Mouse (Mus musculus): ENCODE data around the gene Cdk5rap3. TPM values are rescaled to one million over a fixed set of nuclear protein-coding genes. Genes with fewer than 3 reads are reported as not detected.
A peak's percentile ranks its signal among the peaks of the same experiment; 100 is the strongest.

Gene Cdk5rap3
- polyA plus RNA-seq, 1 experiment from 2014 or later = 103 TPM

DNA sequence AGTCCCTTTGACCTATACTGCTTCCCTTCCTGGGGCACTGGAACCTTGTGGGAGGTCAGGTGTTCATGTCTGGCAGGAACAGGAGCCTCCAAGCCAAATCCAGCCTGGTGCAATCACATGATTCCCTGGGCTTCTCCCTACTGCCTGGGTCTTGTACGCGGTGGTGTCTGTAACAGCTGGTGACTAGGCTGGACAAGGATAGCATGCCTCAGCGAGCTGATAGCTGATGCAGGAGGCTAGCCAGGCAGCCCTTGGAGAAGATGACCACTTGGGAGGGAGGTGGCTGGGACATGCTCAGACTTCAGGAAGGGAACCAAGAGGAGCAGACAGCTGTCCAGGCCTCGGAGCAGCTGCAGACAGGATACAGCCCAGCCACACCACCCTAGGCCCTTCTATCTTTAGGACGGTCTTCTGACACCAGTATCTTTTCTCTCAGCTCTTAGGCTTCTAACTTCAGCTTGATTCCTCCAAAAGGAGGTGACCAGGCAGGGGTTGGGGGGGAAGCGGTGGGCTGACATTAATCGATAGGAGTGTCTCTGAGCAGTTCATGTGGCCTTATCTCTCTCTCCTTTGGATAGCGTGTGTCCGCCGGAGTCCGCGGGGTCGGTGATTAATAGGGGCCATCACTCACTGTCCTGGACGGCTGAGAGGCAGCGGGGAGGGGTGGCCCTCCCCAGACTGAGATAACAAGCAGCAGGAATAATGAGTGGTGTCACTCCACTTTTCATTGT, 9.7 kb downstream of the Cdk5rap3 start:
- H3K27ac ChIP-seq = peak overlapping the region; percentile 81
- no peak overlapping the region for H3K4me3 ChIP-seq
- no peak for ATAC-seq (ENCODE audit: low FRiP score, low read depth)
- WGBS = 20% methylated on average over 15 of the region's 15 CpGs
- peaks cover 77% of the 10 kb centered on the region for H3K4me1 ChIP-seq
- H3K4me2 ChIP-seq (replicated peaks) = peak overlapping the region; percentile 22
- peaks cover 19% of the 10 kb centered on the region for H3K36me3 ChIP-seq
- H3K9ac ChIP-seq = peak overlapping the region; percentile 30; the same call in 1 of the 2 replicates
- H3K9me3 ChIP-seq = no peaks in the 10 kb centered on the region
- no peaks in the 10 kb centered on the region for H3K27me3 ChIP-seq (replicated peaks)

DNA sequence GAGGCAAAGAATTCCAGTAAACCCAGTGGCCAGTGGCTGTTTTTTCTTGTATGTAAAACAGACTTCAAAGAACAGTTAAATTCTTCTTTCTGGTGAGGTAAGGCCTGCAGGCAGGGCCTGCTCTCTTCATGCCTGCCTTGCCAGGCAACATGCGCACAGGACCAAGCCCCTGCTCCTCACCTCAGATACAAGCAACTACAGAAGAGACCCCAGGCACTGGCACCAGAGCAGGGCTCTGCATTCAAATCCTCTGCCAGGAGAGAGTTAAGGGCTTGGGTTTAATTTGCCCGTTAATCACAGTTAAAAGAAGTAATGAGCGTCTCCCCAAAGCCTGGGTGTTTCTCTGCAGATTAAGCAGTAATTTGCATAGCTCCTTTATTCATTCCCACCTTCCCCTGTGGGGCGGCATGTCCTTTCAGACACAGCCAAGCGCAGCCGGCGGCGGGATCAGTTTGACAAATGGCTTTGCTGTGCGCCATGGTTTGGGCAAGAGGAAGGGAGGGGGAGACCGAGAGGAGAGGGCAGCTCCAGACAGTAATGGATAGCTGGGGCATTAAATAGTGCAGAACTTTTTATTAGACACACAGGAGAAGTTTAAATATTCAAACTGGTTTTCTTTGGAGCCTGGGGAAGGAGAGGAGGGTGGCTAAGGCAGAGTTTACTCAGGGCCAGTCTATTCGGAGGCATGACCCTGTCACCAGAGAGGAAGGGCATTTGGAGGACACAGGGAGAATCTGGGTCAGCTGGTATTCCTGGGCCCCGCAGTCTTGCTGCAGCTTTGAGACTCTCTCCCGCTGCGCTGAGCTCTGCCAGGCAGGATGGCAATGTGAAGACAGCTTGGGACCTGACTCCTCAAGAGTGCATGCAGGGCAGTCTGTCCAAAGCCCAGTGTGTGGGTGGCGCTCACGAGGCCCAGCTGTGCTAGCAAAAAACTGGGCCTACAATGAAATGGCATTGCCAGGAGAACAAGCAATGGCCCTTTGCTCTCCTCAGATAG, 13.4 kb downstream of the Cdk5rap3 start:
- no peak overlapping the region for H3K9ac ChIP-seq
- H3K9me3 ChIP-seq = no peaks in the 10 kb centered on the region
- ATAC-seq (ENCODE audit: low FRiP score, low read depth) = peak; percentile 69
- H3K27me3 ChIP-seq (replicated peaks) = no peaks in the 10 kb centered on the region
- no peaks in the 10 kb centered on the region for H3K36me3 ChIP-seq
- 4% methylated on average over 16 of the region's 16 CpGs for WGBS
- peak overlapping the region; percentile 91 for H3K27ac ChIP-seq
- no peak overlapping the region for H3K4me3 ChIP-seq
- H3K4me1 ChIP-seq = peaks cover 92% of the 10 kb centered on the region
- H3K4me2 ChIP-seq (replicated peaks) = peak overlapping the region; percentile 38

DNA sequence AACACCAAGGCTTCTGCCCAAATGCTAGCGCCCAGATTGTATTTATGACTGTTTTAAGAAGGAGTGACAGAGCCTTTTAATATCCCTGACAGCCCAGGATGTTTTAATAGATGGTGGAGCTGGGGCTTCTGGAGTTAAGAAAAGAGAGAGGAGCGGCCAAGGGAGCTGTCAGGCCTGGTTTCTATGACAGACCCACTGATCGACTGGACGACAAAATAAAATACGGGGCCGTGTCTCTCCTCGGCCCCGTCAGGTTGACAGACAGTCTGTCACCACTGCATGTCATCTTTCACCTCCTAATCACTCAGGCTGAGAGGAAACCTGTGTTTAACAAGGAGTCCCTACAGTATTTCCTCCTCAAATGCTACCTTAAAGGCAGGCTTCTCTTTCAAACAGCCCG, 15.0 kb downstream of the Cdk5rap3 start:
- WGBS = 34% methylated on average over 9 of the region's 9 CpGs
- Histone ChIP-seq H3K4me3 (no peak overlapping the region), H3K9ac (0 out of 2 replicates have a peak overlapping the region, but pooled peaks have one; percentile 5)

DNA sequence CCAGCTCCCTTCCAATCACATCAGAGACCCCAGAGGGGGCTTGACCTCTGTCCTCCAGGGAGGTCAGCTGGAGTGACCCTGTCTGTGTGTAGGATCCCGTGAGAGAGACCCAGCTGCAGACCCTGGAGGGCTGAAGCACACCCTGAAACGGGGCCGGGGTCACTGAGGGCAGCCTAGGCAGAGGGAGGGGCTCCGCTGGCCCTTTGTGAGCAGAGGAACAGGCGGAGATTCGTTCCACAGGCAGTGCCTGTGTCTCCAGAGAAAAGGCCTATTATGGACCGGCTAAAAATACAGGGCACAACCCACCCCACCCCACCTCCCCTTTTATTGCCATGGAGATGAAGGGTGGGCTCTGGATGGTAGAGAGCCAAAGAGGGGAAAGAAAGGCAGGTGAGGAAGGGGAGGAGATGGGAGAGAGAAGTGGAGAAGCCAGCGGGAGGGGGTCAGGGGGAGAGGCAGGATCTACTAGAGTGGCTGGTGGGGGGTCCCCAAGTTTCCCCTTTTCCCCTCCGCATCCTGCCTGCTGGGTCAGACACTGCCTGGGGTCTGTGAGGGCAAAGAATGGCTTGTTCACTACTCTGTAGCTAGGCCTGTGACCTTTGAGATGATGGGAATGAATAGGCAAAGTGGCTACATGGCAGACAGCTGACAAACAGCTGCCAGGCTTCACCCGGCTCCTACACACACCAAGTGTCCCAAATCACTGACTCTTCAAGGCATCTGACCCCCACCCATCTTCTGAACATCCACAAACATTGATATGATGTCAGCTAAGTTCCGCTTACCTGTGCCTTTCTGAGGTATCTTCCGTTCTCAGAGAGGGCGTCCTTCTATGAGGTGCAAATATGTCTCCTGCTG, 16.6 kb downstream of the Cdk5rap3 start:
- Histone ChIP-seq H3K36me3 (no peaks in the 10 kb centered on the region), H3K4me1 (peaks cover 75% of the 10 kb centered on the region), H3K27me3 (replicated peaks) (no peaks in the 10 kb centered on the region), H3K27ac (peak overlapping the region; percentile 71), H3K4me2 (replicated peaks) (peak overlapping the region; percentile 36), H3K4me3 (no peak overlapping the region), H3K9ac (no peak overlapping the region), H3K9me3 (no peaks in the 10 kb centered on the region)
- WGBS = 19% methylated on average over 13 of the region's 13 CpGs
- ATAC-seq (ENCODE audit: low FRiP score, low read depth) = peak; percentile 75

More for the DNA sequence above, 15.0 kb downstream of the Cdk5rap3 start:
- Histone ChIP-seq H3K9me3 (no peaks in the 10 kb centered on the region), H3K27ac (peak overlapping the region; percentile 33; the same call in 1 of the 2 replicates), H3K4me1 (peaks cover 89% of the 10 kb centered on the region), H3K36me3 (no peaks in the 10 kb centered on the region), H3K4me2 (replicated peaks) (0 out of 2 replicates have a peak overlapping the region, but pooled peaks have one; percentile 6), H3K27me3 (replicated peaks) (no peaks in the 10 kb centered on the region)
- ATAC-seq (ENCODE audit: low FRiP score, low read depth) = no peak

DNA sequence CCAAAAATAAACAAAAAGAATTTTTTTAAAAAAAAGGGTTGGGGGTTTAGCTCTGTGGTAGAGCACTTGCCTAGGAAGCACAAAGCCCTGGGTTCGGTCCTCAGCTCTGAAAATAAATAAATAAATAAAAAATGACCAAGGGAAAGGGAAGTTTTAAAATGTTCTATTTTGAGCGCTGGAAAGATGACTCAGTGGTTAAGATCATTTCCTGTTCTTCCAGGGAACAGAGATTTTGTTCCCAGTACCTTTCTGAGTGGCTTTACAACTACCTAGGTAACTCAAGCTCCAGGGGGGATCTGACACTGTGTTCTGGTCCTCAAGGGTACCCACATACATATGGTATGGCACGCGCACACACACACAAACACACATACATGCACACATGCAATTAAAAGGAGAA, 20.4 kb downstream of the Cdk5rap3 start:
- H3K9me3 ChIP-seq = no peaks in the 10 kb centered on the region
- WGBS = 90% methylated on average over 4 of the region's 4 CpGs
- ATAC-seq (ENCODE audit: low FRiP score, low read depth) = no peak

DNA sequence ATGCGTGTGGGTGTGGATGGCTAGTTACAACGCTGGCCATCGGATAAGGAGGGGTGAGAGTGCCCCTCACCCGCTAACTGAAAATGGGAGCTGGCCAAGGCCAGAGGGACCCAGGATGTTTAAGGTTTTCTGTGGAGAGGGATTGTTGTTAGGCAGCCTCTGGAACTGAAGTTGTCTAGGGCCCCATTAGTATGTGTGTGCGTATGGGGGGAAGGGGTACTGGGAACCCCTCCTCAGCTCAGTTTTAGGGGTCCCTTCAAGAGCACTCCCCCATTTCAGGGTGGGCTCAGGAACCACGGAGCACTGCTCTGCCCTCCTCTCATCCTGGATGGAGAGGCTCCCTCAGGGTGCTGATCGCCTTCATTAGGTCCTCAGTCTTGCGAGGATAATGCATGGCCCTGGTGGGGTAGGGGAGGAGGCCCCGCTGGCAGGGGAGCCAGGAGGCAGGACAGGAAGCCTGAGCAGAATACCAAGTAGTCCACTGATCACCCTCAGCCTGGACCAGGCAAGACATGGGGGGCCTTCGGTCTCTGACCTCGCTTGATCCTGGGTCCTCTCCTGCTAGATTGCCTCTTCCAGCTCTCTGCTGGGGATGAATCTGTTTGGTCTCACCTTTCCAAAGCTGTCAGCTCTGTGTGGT, 23.0 kb downstream of the Cdk5rap3 start:
- Histone ChIP-seq H3K9me3 (no peaks in the 10 kb centered on the region), H3K27ac (peak overlapping the region; percentile 76), H3K27me3 (replicated peaks) (no peaks in the 10 kb centered on the region), H3K36me3 (no peaks in the 10 kb centered on the region), H3K9ac (peak overlapping the region; percentile 27; the same call in 1 of the 2 replicates), H3K4me2 (replicated peaks) (peak overlapping the region; percentile 20; the same call in 1 of the 2 replicates), H3K4me1 (peaks cover 41% of the 10 kb centered on the region), H3K4me3 (no peak overlapping the region)
- peak; percentile 84 for ATAC-seq (ENCODE audit: low FRiP score, low read depth)
- 44% methylated on average over 11 of the region's 11 CpGs for WGBS

More for the DNA sequence above, 20.4 kb downstream of the Cdk5rap3 start:
- Histone ChIP-seq H3K36me3 (no peaks in the 10 kb centered on the region), H3K4me1 (peaks cover 63% of the 10 kb centered on the region), H3K4me3 (no peak overlapping the region), H3K27me3 (replicated peaks) (no peaks in the 10 kb centered on the region), H3K4me2 (replicated peaks) (no peak overlapping the region), H3K9ac (no peak overlapping the region), H3K27ac (no peak overlapping the region)

DNA sequence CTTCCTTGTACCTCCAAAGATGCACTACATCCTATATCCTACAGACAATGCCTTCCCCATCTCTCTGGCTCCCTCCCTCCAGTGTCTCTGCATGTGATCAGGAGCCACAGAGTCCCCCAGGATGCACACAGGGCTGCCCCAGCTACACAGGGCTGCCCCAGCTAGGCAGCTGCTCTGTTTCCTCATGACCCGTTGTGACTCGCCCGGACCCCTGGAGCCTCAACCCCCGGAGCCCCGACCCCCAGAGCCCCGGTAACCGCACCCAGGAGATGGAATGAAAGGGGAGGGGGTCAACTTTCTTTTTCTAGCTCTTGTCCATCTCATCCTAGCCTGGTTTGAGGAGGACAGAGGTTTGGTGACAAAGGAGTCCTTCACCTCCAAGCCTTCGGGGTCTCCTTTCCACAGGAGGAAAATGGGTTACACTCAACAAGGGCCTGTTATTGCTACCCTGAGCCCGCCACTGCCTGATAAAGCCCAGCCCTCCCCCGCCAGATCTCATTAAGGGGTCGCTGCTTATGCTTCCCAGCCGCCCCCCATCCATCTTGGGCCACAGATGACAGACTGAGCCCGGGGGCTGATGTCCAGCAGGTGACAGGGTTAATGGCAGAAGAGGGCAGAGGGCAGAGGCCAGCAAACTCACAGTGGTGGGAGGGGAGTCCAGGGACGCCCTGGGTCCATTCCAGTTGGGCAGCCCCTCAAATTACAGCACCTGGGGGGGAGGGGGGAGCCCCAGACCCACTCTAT, 24.3 kb downstream of the Cdk5rap3 start:
- no peak overlapping the region for H3K4me2 ChIP-seq (replicated peaks)
- H3K36me3 ChIP-seq = no peaks in the 10 kb centered on the region
- H3K9ac ChIP-seq = no peak overlapping the region
- no peaks in the 10 kb centered on the region for H3K27me3 ChIP-seq (replicated peaks)
- H3K9me3 ChIP-seq = no peaks in the 10 kb centered on the region
- H3K4me3 ChIP-seq = no peak overlapping the region
- peaks cover 36% of the 10 kb centered on the region for H3K4me1 ChIP-seq
- no peak overlapping the region for H3K27ac ChIP-seq
- 15% methylated on average over 14 of the region's 14 CpGs for WGBS
- no peak for ATAC-seq (ENCODE audit: low FRiP score, low read depth)

DNA sequence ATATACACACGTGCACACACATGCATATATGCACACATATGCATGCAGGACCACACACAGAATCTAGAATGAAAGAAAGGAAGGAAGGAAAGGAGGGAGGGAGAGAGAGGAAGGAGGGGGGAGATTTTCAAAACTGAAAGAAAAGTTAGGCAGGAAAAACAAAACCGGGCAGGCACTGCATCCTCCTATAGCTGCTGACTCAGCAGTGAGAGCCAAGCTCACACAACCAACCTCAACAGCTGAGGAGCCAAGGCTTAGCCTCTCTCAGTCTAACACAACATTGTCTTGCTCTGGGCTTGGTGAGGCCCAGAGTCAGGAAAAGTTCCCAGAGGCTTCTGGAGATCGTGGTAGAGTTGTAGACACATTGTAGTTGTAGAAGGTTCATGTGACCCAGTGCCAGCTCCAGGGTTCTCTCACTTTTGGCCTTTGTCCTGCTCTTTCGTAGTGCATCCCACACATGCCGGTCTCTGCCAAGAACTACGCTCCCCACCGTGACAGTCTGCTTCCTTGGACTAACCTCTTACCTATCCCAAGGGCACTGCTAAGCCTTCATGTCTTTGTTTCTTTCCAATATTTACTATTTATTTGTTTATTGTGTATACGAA, 29.3 kb downstream of the Cdk5rap3 start:
- H3K36me3 ChIP-seq = no peaks in the 10 kb centered on the region
- no peak overlapping the region for H3K4me3 ChIP-seq
- no peaks in the 10 kb centered on the region for H3K9me3 ChIP-seq
- ATAC-seq (ENCODE audit: low FRiP score, low read depth) = no peak
- 82% methylated on average over 8 of the region's 8 CpGs for WGBS
- no peaks in the 10 kb centered on the region for H3K27me3 ChIP-seq (replicated peaks)
- H3K4me1 ChIP-seq = peaks cover 34% of the 10 kb centered on the region
- H3K4me2 ChIP-seq (replicated peaks) = no peak overlapping the region
- no peak overlapping the region for H3K9ac ChIP-seq
- H3K27ac ChIP-seq = 0 out of 2 replicates have a peak overlapping the region, but pooled peaks have one; percentile 57

DNA sequence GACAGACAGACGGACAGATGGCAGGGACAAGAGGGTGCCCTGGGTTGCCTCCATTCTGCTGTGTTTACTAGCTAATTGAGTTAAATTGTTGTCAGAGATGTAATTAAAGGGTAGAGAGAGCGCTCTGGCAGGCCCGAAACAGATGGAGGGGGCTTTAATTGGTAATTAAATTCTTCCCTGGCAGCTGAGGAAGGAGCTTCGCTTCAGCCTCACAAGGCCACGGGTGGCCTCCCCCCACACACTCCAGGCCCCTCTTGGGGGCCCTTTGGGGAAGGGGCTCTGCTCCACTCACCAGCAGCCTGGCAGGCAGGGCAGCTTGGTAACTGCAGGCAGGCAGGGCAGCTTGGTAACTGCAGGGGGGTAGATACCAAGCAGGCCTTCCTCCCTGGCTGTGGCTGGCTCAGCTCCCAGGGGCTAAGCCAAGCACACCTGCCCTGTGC, 30.4 kb downstream of the Cdk5rap3 start:
- Histone ChIP-seq H3K4me2 (replicated peaks) (peak overlapping the region; percentile 30), H3K9me3 (no peaks in the 10 kb centered on the region), H3K36me3 (no peaks in the 10 kb centered on the region), H3K4me3 (no peak overlapping the region), H3K27ac (peak overlapping the region; percentile 87), H3K27me3 (replicated peaks) (no peaks in the 10 kb centered on the region), H3K9ac (peak overlapping the region; percentile 44), H3K4me1 (peaks cover 30% of the 10 kb centered on the region)
- 19% methylated on average over 5 of the region's 5 CpGs for WGBS
- peak; percentile 91 for ATAC-seq (ENCODE audit: low FRiP score, low read depth)

DNA sequence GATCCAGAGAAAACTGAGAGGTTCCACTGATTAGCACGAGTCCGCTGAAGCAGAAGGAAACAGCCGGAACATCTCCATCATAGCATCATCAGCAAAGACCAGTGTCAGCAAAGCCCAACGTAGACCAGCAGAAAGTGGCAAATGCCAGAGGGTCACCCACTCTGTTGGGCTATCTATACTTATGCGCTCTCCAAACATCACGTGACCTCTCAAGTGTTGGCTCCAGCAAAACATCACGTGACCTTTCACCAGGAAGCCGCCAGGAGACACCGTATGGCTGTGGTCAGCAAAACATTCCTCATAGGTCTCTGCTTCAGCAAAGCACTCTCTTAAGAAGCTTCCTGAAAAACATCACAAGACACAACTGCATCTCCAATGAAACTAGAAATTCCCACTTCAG, 36.0 kb downstream of the Cdk5rap3 start:
- Histone ChIP-seq H3K9ac (no peak overlapping the region), H3K27ac (no peak overlapping the region), H3K27me3 (replicated peaks) (no peaks in the 10 kb centered on the region), H3K4me3 (no peak overlapping the region), H3K4me1 (peaks cover 45% of the 10 kb centered on the region), H3K4me2 (replicated peaks) (no peak overlapping the region), H3K9me3 (no peaks in the 10 kb centered on the region), H3K36me3 (no peaks in the 10 kb centered on the region)
- 91% methylated on average over 9 of the region's 9 CpGs for WGBS
- ATAC-seq (ENCODE audit: low FRiP score, low read depth) = no peak

Data from neural tube, embryonic 12.5 days (tissue).